ENCODE assay signal across 16 mouse cellular contexts in the genomic region with DNA sequence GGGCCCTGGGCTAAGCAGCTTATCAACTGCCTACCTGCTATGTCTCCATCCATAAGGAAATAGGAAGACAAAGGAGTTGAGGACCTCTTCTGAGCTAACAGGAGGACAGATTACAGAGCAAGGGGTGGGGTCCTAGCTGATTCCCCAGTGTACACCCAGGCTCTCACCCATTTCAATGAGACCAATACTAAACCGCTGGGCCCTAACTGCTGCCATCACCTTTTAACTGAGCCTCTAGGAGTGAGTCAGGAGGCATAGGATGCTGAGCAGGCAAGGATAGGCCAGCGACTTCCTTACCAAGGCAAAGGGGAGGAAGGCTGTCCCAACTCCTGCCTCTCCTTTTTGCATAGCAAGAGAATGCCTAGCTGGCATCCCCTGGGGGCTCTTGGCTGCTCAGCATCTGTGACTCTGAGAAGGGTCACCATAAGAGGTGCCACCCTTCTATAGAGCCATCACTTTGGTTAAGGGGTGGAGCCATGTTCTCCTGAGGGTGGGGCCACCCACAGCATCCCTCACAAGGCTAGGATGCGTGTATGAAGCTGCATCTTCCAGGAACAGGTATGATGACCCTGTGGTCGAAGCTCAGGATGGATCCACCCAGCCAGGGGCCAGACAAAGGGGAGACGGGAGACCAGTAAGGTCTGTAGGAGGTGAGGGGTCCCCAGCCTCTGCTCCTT. TPM values are rescaled to one million over a fixed set of nuclear protein-coding genes. Genes with fewer than 3 reads are reported as not detected.
DNase-seq lines count a peak whose midpoint lies in the region; ATAC-seq and TF ChIP-seq lines count a peak whose summit lies in the region.
"Had no signal": no experiment of that assay in that cellular context is flagged by ENCODE, and none has a peak within 500 bp of the region (broad histone marks: within the 10 kb centered on the region; RNA-seq: fewer than 3 reads in every experiment).

No protein-coding gene starts in this region.

- no peak for TF ChIP-seq CTCF in gastrocnemius, adult 2 months (IDR thresholded peaks at IDR 0.05)

- H3K4me2 ChIP-seq in kidney, embryonic 15.5 days = no peak overlapping the region
- H3K4me2 ChIP-seq: liver, embryonic 15.5 days had no signal

- H3K36me3 ChIP-seq in kidney, embryonic 15.5 days = no peaks in the 10 kb centered on the region
- H3K36me3 ChIP-seq: limb, embryonic 10.5 days; liver, embryonic 15.5 days had no signal

- peak overlapping the region; percentile 91 for H3K27ac ChIP-seq in gastrocnemius, adult 2 months
- H3K27ac ChIP-seq in kidney, embryonic 15.5 days = no peak overlapping the region
- H3K27ac ChIP-seq: limb, embryonic 10.5 days; liver, embryonic 15.5 days; stomach, postnatal 0 days had no signal

- no peaks in the 10 kb centered on the region for H3K9me3 ChIP-seq in kidney, embryonic 15.5 days (replicated peaks)
- H3K9me3 ChIP-seq: limb, embryonic 10.5 days; liver, embryonic 15.5 days had no signal

- peak overlapping the region; percentile 77 for H3K4me3 ChIP-seq in gastrocnemius, adult 2 months
- H3K4me3 ChIP-seq in kidney, embryonic 15.5 days (replicated peaks) = no peak overlapping the region
- H3K4me3 ChIP-seq: erythroblast, embryonic 14.5 days; limb, embryonic 10.5 days; liver, embryonic 15.5 days had no signal

- intact Hi-C loops in gastrocnemius, adult 2 months (cut with DNase I) = no loop called here

- peaks cover 5% of the 10 kb centered on the region for H3K4me1 ChIP-seq in kidney, embryonic 15.5 days

- no peak overlapping the region for H3K9ac ChIP-seq in kidney, embryonic 15.5 days
- H3K9ac ChIP-seq: liver, embryonic 15.5 days had no signal

- no peak for DNase-seq in gastrocnemius, adult 2 months
- DNase-seq in gastrocnemius, postnatal 10 days = no peak
- no peak for DNase-seq in kidney, postnatal 25 days
- peak; percentile 60 for DNase-seq in ES-CJ7 (ENCODE audit: low read depth, low spot score)
- DNase-seq in cerebellum, adult 9-11 months = peak; percentile 63
- no peak for DNase-seq in embryo, embryonic 10.5 days (ENCODE audit: low spot score)
- DNase-seq: heart, postnatal 10 days; kidney, adult 18-20 months; lung, postnatal 4 days; thymus, postnatal 36 days had no signal

- 0 out of 2 replicates have a peak, but pooled peaks have one; percentile 15 for ATAC-seq in kidney, embryonic 15.5 days (replicated peaks; ENCODE audit: low FRiP score)

- 79% methylated on average over 5 of the region's 5 CpGs for WGBS in kidney, embryonic 15.5 days

- H3K27me3 ChIP-seq in kidney, embryonic 15.5 days = peaks cover 27% of the 10 kb centered on the region

RNA-seq across cellular contexts. Expression of a gene that starts 2.2 kb away (rescaled TPM):
- 10 to 100 TPM; 27.8 to 31.8 TPM for total RNA-seq in gastrocnemius, adult 2 months (2021)
- 10 to 100 TPM; 32.5 to 33.7 TPM for total RNA-seq in gastrocnemius, postnatal 10 days (2021)
- polyA plus RNA-seq in kidney, embryonic 15.5 days (2015; fragmentation: Nextera tagmentation; extraction: Ambion mirVana) = 0.05 and 0.10 TPM in 2 replicates
- polyA plus RNA-seq: erythroblast, embryonic 14.5 days; limb, embryonic 10.5 days; liver, embryonic 15.5 days had no signal

RNA-seq across cellular contexts. Expression of a gene that starts 46.1 kb away (rescaled TPM):
- not detected for total RNA-seq in gastrocnemius, adult 2 months (2021)
- total RNA-seq in gastrocnemius, postnatal 10 days (2021) = not detected
- polyA plus RNA-seq in kidney, embryonic 15.5 days (2015; fragmentation: Nextera tagmentation; extraction: Ambion mirVana) = 0.05 and 0.12 TPM in 2 replicates
- total RNA-seq: heart, postnatal 10 days; layer of hippocampus, adult 8-10 months had no signal
- polyA plus RNA-seq: erythroblast, embryonic 14.5 days; liver, embryonic 15.5 days had no signal

Comparison
In these comparisons a context has a peak if more than half of its experiments do, and no peak if none do; other contexts are left out.
1. DNase-seq: peak in ES-CJ7 (single experiment) and cerebellum, adult 9-11 months (single experiment); none in gastrocnemius, adult 2 months (single experiment), gastrocnemius, postnatal 10 days (single experiment), kidney, postnatal 25 days (0 of 2) and embryo, embryonic 10.5 days (single experiment).